Mouse (Mus musculus) liver, postnatal 0 days (tissue): ENCODE measurements around the gene Ube2cbp. TPM values are rescaled to one million over a fixed set of nuclear protein-coding genes. Genes with fewer than 3 reads are reported as not detected.

Source experiments
- ATAC-seq: fragments of 200-750 bp; cut with Nextera tagmentation; 2 replicates; pipeline ENCODE4 v1.8.0; 2017; ENCODE audit warnings: mild to moderate bottlenecking, moderate library complexity
- DNase-seq: peaks from one replicate; pipeline ENCODE4 v3.0.0-alpha.2; 2016
- H3K27ac ChIP-seq: fragments of 300-500 bp; sonication (generic); 2 replicates; pipeline ENCODE4 v1.5.1; 2014; ENCODE audit warnings: antibody characterized with exemption, moderate library complexity, mild to moderate bottlenecking, low read depth
- H3K27me3 ChIP-seq: fragments of 300-500 bp; sonication (generic); 2 replicates; pipeline ENCODE4 v1.6.1; 2014; ENCODE audit warnings: low read length, control low read depth, mixed read lengths; ENCODE audit not compliant: insufficient read depth
- H3K36me3 ChIP-seq: fragments of 300-500 bp; sonication (generic); replicated peaks from 2 replicates; pipeline ENCODE4 v1.6.1; 2014; ENCODE audit warnings: mild to moderate bottlenecking, control low read depth, low read length, moderate library complexity, mixed read lengths; ENCODE audit not compliant: insufficient read depth
- H3K4me1 ChIP-seq: fragments of 300-500 bp; sonication (generic); 2 replicates; pipeline ENCODE4 v1.6.1; 2014; ENCODE audit warnings: antibody characterized with exemption, mild to moderate bottlenecking, control low read depth; ENCODE audit not compliant: insufficient read depth
- H3K4me2 ChIP-seq: fragments of 300-500 bp; sonication (generic); 2 replicates; pipeline ENCODE4 v1.6.1; 2014; ENCODE audit warnings: low read depth, mild to moderate bottlenecking, low read length, moderate library complexity, mixed read lengths
- H3K4me3 ChIP-seq: fragments of 300-500 bp; sonication (generic); 2 replicates; pipeline ENCODE4 v1.5.1; 2014; ENCODE audit warnings: low read depth, low read length
- H3K9ac ChIP-seq: fragments of 300-500 bp; sonication (generic); replicated peaks from 2 replicates; pipeline ENCODE4 v1.6.1; 2014; ENCODE audit warnings: mild to moderate bottlenecking, moderate library complexity
- H3K9me3 ChIP-seq: fragments of 300-500 bp; sonication (generic); 2 replicates; pipeline ENCODE4 v1.6.1; 2016; ENCODE audit warnings: mild to moderate bottlenecking, control low read depth, low read length, mixed read lengths
- CTCF ChIP-seq: sonication (generic); IDR thresholded peaks from 2 replicates; pipeline ENCODE4 v1.5.1; 2016; ENCODE audit warnings: antibody characterized with exemption, low read depth
- EP300 ChIP-seq: IDR thresholded peaks from 2 replicates; pipeline ENCODE4 v1.6.1; 2016; ENCODE audit warnings: antibody characterized with exemption, low read depth, mild to moderate bottlenecking
- WGBS: fragments of 180-500 bp; shearing (Covaris S2); extraction: QIAGEN DNeasy Blood & Tissue Kit; methylation state at CpG from one replicate; pipeline ENCODE4 v1.1.7; 2014; ENCODE audit not compliant: insufficient replicate concordance; 5-methylcytosine and 5-hydroxymethylcytosine counted together
- polyA plus RNA-seq: library from polyadenylated mRNA; unstranded; fragments of >200 nt; fragmentation: Nextera tagmentation; extraction: Ambion mirVana; gene quantifications from 2 replicates; pipeline ENCODE4 v1.2.1, GENCODE M21; 2015

Ube2cbp gene
- polyA plus RNA-seq, 1 experiment from 2014 or later: 2.5 TPM

DNA sequence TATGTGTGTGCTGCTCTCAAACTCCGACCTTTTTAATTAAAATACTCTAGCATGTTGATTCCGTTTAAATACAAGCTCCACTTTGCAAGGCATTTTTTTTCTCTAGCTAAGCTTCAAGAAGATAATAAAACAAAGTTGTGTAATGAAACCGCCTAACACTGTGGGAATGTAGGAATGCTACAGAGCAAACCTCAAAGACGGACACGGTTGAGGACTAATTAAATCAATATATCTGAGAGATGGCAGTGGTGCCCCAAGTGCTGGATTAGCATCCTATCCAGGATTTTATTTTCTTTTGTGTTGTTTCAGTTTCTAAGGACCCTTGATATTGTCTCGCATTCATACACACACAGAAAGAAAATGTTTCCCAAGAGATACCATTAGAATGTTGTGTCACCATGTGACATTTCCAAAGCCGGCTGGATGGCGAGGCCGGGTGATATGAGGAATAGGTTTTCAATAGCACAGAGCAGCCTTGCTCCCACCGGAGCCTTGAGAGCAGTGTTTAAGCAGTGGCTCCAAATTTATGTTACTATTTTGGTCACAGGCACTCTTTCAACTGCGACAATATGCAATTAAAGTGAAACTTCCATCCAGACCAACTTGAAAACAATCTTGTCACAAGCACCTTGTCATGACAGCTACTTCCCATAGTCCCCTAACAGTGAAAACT is 26.3 kb downstream of the Ube2cbp start:
- TF ChIP-seq CTCF (no peak), EP300 (no peak)
- Histone ChIP-seq H3K4me3 (no peak overlapping the region), H3K9ac (no peak overlapping the region), H3K4me2 (no peak overlapping the region), H3K4me1 (no peaks in the 10 kb centered on the region), H3K36me3 (no peaks in the 10 kb centered on the region), H3K9me3 (no peaks in the 10 kb centered on the region), H3K27me3 (no peaks in the 10 kb centered on the region), H3K27ac (no peak overlapping the region)
- no peak for DNase-seq
- WGBS: 79% methylated on average over 11 of the region's 11 CpGs
- no peak for ATAC-seq

DNA sequence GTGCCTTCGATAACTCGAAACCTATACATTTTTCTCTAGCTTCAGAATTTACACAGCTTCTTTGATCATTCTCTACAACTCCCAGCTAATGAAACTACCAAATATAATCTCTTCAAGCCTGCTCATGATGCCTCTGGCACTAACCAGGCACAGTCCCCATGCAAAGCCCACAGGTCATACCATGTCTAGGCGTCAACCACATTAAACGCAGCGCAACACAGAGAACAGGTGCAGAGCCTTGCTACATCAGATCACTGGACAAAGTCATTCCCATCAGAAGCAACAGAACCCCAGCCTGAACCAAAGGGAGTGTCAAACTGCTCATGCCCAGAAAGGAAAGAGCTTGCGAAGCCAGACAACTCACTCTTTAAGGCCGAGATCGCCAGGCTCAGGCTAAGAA is 28.1 kb downstream of the Ube2cbp start:
- Histone ChIP-seq H3K27me3 (no peaks in the 10 kb centered on the region), H3K4me2 (no peak overlapping the region), H3K27ac (no peak overlapping the region), H3K9ac (no peak overlapping the region), H3K36me3 (no peaks in the 10 kb centered on the region), H3K4me3 (no peak overlapping the region), H3K9me3 (no peaks in the 10 kb centered on the region), H3K4me1 (no peaks in the 10 kb centered on the region)
- no peak for TF ChIP-seq CTCF
- no peak for TF ChIP-seq EP300
- ATAC-seq (no peak), DNase-seq (no peak)
- WGBS: 92% methylated on average over 8 of the region's 8 CpGs

DNA sequence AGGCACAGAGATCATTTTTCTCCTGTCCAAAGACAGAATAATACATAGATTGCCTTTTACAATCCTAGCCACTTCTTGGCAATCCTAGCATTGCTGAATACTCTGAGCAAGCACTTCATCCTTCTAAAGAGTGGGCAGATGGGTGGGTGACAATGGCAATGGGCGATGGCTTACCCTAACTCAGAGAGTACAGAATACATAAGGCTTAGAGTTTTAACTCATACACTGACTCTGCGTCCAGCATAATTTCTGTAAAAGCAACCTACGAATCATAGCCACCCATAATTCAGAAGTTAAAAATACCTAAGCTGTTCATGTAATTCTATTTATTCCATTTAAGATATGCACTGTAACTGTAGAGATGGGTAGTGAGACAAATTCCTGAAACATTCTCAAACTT is 29.2 kb downstream of the Ube2cbp start:
- WGBS: 84% methylated on average over 3 of the region's 3 CpGs
- no peak for DNase-seq
- H3K4me3 ChIP-seq: no peak overlapping the region
- H3K9ac ChIP-seq: no peak overlapping the region
- H3K4me2 ChIP-seq: no peak overlapping the region
- no peak for TF ChIP-seq CTCF
- TF ChIP-seq EP300: no peak
- H3K9me3 ChIP-seq: no peaks in the 10 kb centered on the region
- H3K27me3 ChIP-seq: no peaks in the 10 kb centered on the region
- no peak overlapping the region for H3K27ac ChIP-seq
- no peaks in the 10 kb centered on the region for H3K36me3 ChIP-seq
- no peaks in the 10 kb centered on the region for H3K4me1 ChIP-seq
- ATAC-seq: no peak

DNA sequence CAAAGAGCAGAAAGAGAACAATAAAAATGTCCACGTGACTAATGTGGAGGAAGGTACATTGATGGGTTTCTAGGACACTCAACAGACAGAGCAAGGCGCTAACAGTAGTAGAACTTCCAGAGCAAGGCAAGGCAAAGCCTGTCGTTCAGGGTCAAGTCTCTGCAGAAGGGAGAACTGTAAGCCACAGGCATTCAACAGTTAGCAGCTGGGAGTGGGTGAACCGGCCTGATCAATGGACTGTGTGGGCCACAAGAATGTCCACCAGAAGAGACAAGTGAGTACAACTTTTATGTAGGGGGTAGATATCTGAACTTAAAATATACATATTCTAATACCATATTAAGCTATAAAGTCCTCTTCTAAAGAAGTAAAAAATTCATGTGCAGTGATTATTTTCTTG is 41.4 kb downstream of the Ube2cbp start:
- H3K27ac ChIP-seq: no peak overlapping the region
- H3K27me3 ChIP-seq: no peaks in the 10 kb centered on the region
- no peak for TF ChIP-seq EP300
- TF ChIP-seq CTCF: no peak
- H3K9me3 ChIP-seq: no peaks in the 10 kb centered on the region
- no peaks in the 10 kb centered on the region for H3K36me3 ChIP-seq
- no peak overlapping the region for H3K4me2 ChIP-seq
- ATAC-seq (no peak), DNase-seq (no peak)
- 77% methylated on average over 4 of the region's 4 CpGs for WGBS
- H3K9ac ChIP-seq: no peak overlapping the region
- H3K4me3 ChIP-seq: no peak overlapping the region
- H3K4me1 ChIP-seq: no peaks in the 10 kb centered on the region

DNA sequence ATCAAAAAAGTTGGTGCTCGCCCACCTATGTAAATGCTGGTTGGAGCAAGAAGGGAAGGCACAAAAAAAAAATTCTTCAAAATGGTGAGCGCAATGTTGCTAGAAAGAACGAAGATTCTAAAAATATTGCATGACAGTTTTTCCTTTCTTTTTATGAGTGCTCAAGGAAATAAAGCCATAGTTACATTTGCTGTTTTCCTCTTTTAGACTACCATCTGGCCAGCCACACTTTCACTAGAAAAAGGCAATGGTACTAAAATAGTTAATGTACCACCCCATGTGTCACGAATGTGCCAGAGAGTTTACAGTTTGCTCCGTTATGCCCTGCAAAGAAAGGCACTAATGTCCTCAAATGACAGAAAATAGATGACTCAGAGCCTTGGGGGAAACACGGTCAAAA is 45.4 kb downstream of the Ube2cbp start:
- no peak overlapping the region for H3K4me2 ChIP-seq
- DNase-seq (no peak), ATAC-seq (no peak)
- no peak overlapping the region for H3K4me3 ChIP-seq
- no peaks in the 10 kb centered on the region for H3K9me3 ChIP-seq
- no peak overlapping the region for H3K27ac ChIP-seq
- TF ChIP-seq CTCF (no peak), EP300 (no peak)
- H3K9ac ChIP-seq: no peak overlapping the region
- H3K36me3 ChIP-seq: no peaks in the 10 kb centered on the region
- WGBS: 77% methylated on average over 6 of the region's 6 CpGs
- no peaks in the 10 kb centered on the region for H3K27me3 ChIP-seq
- no peaks in the 10 kb centered on the region for H3K4me1 ChIP-seq

DNA sequence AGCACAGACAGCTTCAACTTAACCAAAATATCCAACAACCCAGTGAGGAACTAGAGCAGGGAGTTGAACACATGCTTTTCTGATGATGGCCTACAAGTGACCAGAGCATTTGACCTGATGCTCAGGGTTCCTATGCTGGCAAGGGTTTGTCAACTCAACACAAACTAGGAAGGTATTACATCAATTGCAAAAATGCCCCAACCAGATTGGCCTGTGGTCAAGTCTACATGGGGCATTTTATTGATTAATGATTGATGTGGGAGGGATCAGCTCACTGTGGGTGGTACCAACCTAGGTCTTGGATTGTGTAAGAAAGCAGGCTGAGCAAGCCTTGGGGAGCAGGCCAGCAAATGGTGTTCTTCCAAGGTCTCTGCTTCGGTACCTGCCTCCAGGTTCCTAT is 46.8 kb downstream of the Ube2cbp start:
- DNase-seq: no peak
- H3K27me3 ChIP-seq: no peaks in the 10 kb centered on the region
- H3K4me2 ChIP-seq: no peak overlapping the region
- no peaks in the 10 kb centered on the region for H3K4me1 ChIP-seq
- WGBS: 83% methylated on average over 1 of the region's 1 CpGs
- no peak for ATAC-seq
- no peaks in the 10 kb centered on the region for H3K9me3 ChIP-seq
- no peak overlapping the region for H3K9ac ChIP-seq
- no peak overlapping the region for H3K4me3 ChIP-seq
- no peaks in the 10 kb centered on the region for H3K36me3 ChIP-seq
- no peak for TF ChIP-seq EP300
- no peak for TF ChIP-seq CTCF
- no peak overlapping the region for H3K27ac ChIP-seq
